Mouse (Mus musculus) intestine, embryonic 15.5 days (tissue): ENCODE data around the gene Slc35a5. TPM values are rescaled to one million over a fixed set of nuclear protein-coding genes. Genes with fewer than 3 reads are reported as not detected.

Experiments used
- ATAC-seq: fragments of 200-750 bp; cut with Nextera tagmentation; 2 replicates; pipeline ENCODE4 v1.8.0; 2017; ENCODE audit warnings: moderate TSS enrichment, moderate library complexity
- H3K27ac ChIP-seq: fragments of 300-500 bp; sonication (generic); 2 replicates; pipeline ENCODE4 v1.5.1; 2015; ENCODE audit warnings: mild to moderate bottlenecking, inconsistent platforms
- H3K27me3 ChIP-seq: fragments of 300-500 bp; sonication (generic); replicated peaks from 2 replicates; pipeline ENCODE4 v1.6.1; 2015; ENCODE audit warnings: inconsistent platforms
- H3K36me3 ChIP-seq: fragments of 300-500 bp; sonication (generic); 2 replicates; pipeline ENCODE4 v1.6.1; 2015; ENCODE audit warnings: inconsistent platforms
- H3K4me1 ChIP-seq: fragments of 300-500 bp; sonication (generic); replicated peaks from 2 replicates; pipeline ENCODE4 v1.6.1; 2015; ENCODE audit warnings: inconsistent platforms
- H3K4me2 ChIP-seq: fragments of 300-500 bp; sonication (generic); replicated peaks from 2 replicates; pipeline ENCODE4 v1.6.1; 2015; ENCODE audit warnings: mild to moderate bottlenecking, inconsistent platforms
- H3K4me3 ChIP-seq: fragments of 300-500 bp; sonication (generic); replicated peaks from 2 replicates; pipeline ENCODE4 v1.5.1; 2015; ENCODE audit warnings: inconsistent platforms
- H3K9ac ChIP-seq: fragments of 300-500 bp; sonication (generic); 2 replicates; pipeline ENCODE4 v1.6.1; 2015; ENCODE audit warnings: inconsistent platforms
- H3K9me3 ChIP-seq: fragments of 300-500 bp; sonication (generic); 2 replicates; pipeline ENCODE4 v1.6.1; 2016; ENCODE audit warnings: inconsistent platforms
- WGBS: fragments of 180-500 bp; shearing (Covaris S2); methylation state at CpG from one replicate; pipeline ENCODE4 v1.1.7; 2015; 5-methylcytosine and 5-hydroxymethylcytosine counted together
- polyA plus RNA-seq: library from polyadenylated mRNA; unstranded; fragments of >200 nt; fragmentation: Nextera tagmentation; extraction: Ambion mirVana; gene quantifications from 2 replicates; pipeline ENCODE4 v1.2.1, GENCODE M21; 2015

Gene Slc35a5
- polyA plus RNA-seq, 1 experiment from 2014 or later, result 21.7 TPM

- Histone ChIP-seq H3K4me1 (no peaks in the 10 kb centered on the region), H3K4me2 (no peak overlapping the region), H3K4me3 (no peak overlapping the region), H3K9ac (no peak overlapping the region), H3K27ac (no peak overlapping the region), H3K36me3 (no peaks in the 10 kb centered on the region), H3K27me3 (no peaks in the 10 kb centered on the region), H3K9me3 (no peaks in the 10 kb centered on the region)
- ATAC-seq, result no peak
- WGBS, result 57% methylated on average over 3 of the region's 3 CpGs
These were observed 53.5 kb downstream of the Slc35a5 start for GRCm38 (mm10) chr16:45104993-45105392.

- no peak overlapping the region for H3K4me3 ChIP-seq
- H3K4me2 ChIP-seq, result no peak overlapping the region
- H3K27ac ChIP-seq, result no peak overlapping the region
- no peaks in the 10 kb centered on the region for H3K9me3 ChIP-seq
- no peak for ATAC-seq
- no peak overlapping the region for H3K9ac ChIP-seq
- H3K36me3 ChIP-seq, result no peaks in the 10 kb centered on the region
- H3K4me1 ChIP-seq, result 0 out of 2 replicates have a peak, but pooled peaks cover 3% of the 10 kb centered on the region
- WGBS, result 68% methylated on average over 3 of the region's 3 CpGs
- H3K27me3 ChIP-seq, result no peaks in the 10 kb centered on the region
These were observed 57.6 kb downstream of the Slc35a5 start for GRCm38 (mm10) chr16:45100892-45101291.

GRCm38 (mm10) chr16:45098886-45099210, 59.7 kb downstream of the Slc35a5 start:
- no peaks in the 10 kb centered on the region for H3K27me3 ChIP-seq
- no peak overlapping the region for H3K4me3 ChIP-seq
- peaks cover 7% of the 10 kb centered on the region for H3K4me1 ChIP-seq
- no peaks in the 10 kb centered on the region for H3K36me3 ChIP-seq
- WGBS, result 58% methylated on average over 6 of the region's 6 CpGs
- no peak overlapping the region for H3K27ac ChIP-seq
- no peak for ATAC-seq
- no peaks in the 10 kb centered on the region for H3K9me3 ChIP-seq
- H3K9ac ChIP-seq, result no peak overlapping the region
- peak overlapping the region; percentile 44; the same call in 1 of the 2 replicates for H3K4me2 ChIP-seq

GRCm38 (mm10) chr16:45098186-45098885, 60.2 kb downstream of the Slc35a5 start:
- 40% methylated on average over 10 of the region's 10 CpGs for WGBS
- Histone ChIP-seq H3K27ac (0 out of 2 replicates have a peak overlapping the region, but pooled peaks have one; percentile 13), H3K9ac (no peak overlapping the region), H3K27me3 (no peaks in the 10 kb centered on the region), H3K4me1 (peaks cover 9% of the 10 kb centered on the region), H3K36me3 (no peaks in the 10 kb centered on the region), H3K4me2 (peak overlapping the region; percentile 44), H3K9me3 (no peaks in the 10 kb centered on the region), H3K4me3 (peak overlapping the region; percentile 6; the same call in 1 of the 2 replicates)
- peak; percentile 51; the same call in 1 of the 2 replicates for ATAC-seq

GRCm38 (mm10) chr16:45097467-45097866, 61.0 kb downstream of the Slc35a5 start:
- peaks cover 10% of the 10 kb centered on the region for H3K4me1 ChIP-seq
- H3K9me3 ChIP-seq, result no peaks in the 10 kb centered on the region
- no peak for ATAC-seq
- no peaks in the 10 kb centered on the region for H3K36me3 ChIP-seq
- peak overlapping the region; percentile 33; the same call in 1 of the 2 replicates for H3K4me2 ChIP-seq
- WGBS, result 92% methylated on average over 2 of the region's 2 CpGs
- no peak overlapping the region for H3K9ac ChIP-seq
- no peaks in the 10 kb centered on the region for H3K27me3 ChIP-seq
- no peak overlapping the region for H3K27ac ChIP-seq
- H3K4me3 ChIP-seq, result no peak overlapping the region

GRCm38 (mm10) chr16:45095561-45096482, 62.7 kb downstream of the Slc35a5 start:
- H3K9ac ChIP-seq, result no peak overlapping the region
- peaks cover 10% of the 10 kb centered on the region for H3K4me1 ChIP-seq
- H3K36me3 ChIP-seq, result no peaks in the 10 kb centered on the region
- H3K27me3 ChIP-seq, result no peaks in the 10 kb centered on the region
- no peak for ATAC-seq
- H3K4me2 ChIP-seq, result peak overlapping the region; percentile 67; the same call in 1 of the 2 replicates
- 89% methylated on average over 26 of the region's 26 CpGs for WGBS
- no peak overlapping the region for H3K27ac ChIP-seq
- H3K4me3 ChIP-seq, result 0 out of 2 replicates have a peak overlapping the region, but pooled peaks have one; percentile 40
- no peaks in the 10 kb centered on the region for H3K9me3 ChIP-seq

GRCm38 (mm10) chr16:45095030-45095429, 63.5 kb downstream of the Slc35a5 start:
- no peaks in the 10 kb centered on the region for H3K9me3 ChIP-seq
- H3K27me3 ChIP-seq, result no peaks in the 10 kb centered on the region
- H3K4me1 ChIP-seq, result peaks cover 10% of the 10 kb centered on the region
- H3K4me2 ChIP-seq, result peak overlapping the region; percentile 67
- peak overlapping the region; percentile 40 for H3K4me3 ChIP-seq
- H3K27ac ChIP-seq, result no peak overlapping the region
- ATAC-seq, result no peak; the same call in 1 of the 2 replicates
- H3K36me3 ChIP-seq, result no peaks in the 10 kb centered on the region
- WGBS, result 83% methylated on average over 13 of the region's 13 CpGs
- no peak overlapping the region for H3K9ac ChIP-seq

GRCm38 (mm10) chr16:45094136-45094756, 64.3 kb downstream of the Slc35a5 start:
- Histone ChIP-seq H3K27me3 (no peaks in the 10 kb centered on the region), H3K9ac (peak overlapping the region; percentile 63), H3K27ac (peak overlapping the region; percentile 83), H3K4me2 (peak overlapping the region; percentile 67), H3K36me3 (no peaks in the 10 kb centered on the region), H3K9me3 (no peaks in the 10 kb centered on the region), H3K4me3 (peak overlapping the region; percentile 40), H3K4me1 (peaks cover 10% of the 10 kb centered on the region)
- 0 out of 2 replicates have a peak, but pooled peaks have one; percentile 53 for ATAC-seq
- WGBS, result 2% methylated on average over 9 of the region's 9 CpGs

GRCm38 (mm10) chr16:45093137-45093731, 65.3 kb downstream of the Slc35a5 start, which contains the start of gene Ccdc80:
Ccdc80 (plus strand) TSS chr16:45093402.
- WGBS, result 17% methylated on average over 6 of the region's 6 CpGs
- Histone ChIP-seq H3K9me3 (no peaks in the 10 kb centered on the region), H3K36me3 (no peaks in the 10 kb centered on the region), H3K4me2 (peak within 1 kb of the TSS; percentile 67), H3K27me3 (no peaks in the 10 kb centered on the region), H3K4me1 (peaks cover 10% of the 10 kb centered on the region), H3K27ac (peak within 1 kb of the TSS; percentile 83), H3K4me3 (peak within 1 kb of the TSS; percentile 40), H3K9ac (peak within 1 kb of the TSS; percentile 63)
- peak; percentile 68 for ATAC-seq

- Histone ChIP-seq H3K27ac (no peak overlapping the region), H3K4me2 (no peak overlapping the region), H3K27me3 (no peaks in the 10 kb centered on the region), H3K9me3 (no peaks in the 10 kb centered on the region), H3K9ac (no peak overlapping the region), H3K4me1 (peaks cover 3% of the 10 kb centered on the region; the same call in 1 of the 2 replicates), H3K36me3 (no peaks in the 10 kb centered on the region), H3K4me3 (no peak overlapping the region)
- 7% methylated on average over 10 of the region's 10 CpGs for WGBS
- ATAC-seq, result peak; percentile 76
These were observed 68.5 kb downstream of the Slc35a5 start for GRCm38 (mm10) chr16:45090005-45090404.
